Mouse (Mus musculus) heart, embryonic 11.5 days (tissue): ENCODE results near the gene Fbrsl1. TPM values are rescaled to one million over a fixed set of nuclear protein-coding genes. Genes with fewer than 3 reads are reported as not detected.

Experiments
- ATAC-seq: fragments of 200-750 bp; cut with Nextera tagmentation; replicated peaks from 2 replicates; pipeline ENCODE4 v1.8.0; 2017; ENCODE audit warnings: moderate library complexity; ENCODE audit not compliant: insufficient number of reproducible peaks, low FRiP score, low TSS enrichment
- H3K27ac ChIP-seq: fragments of 300-500 bp; sonication (generic); 2 replicates; pipeline ENCODE4 v1.5.1; 2014; ENCODE audit warnings: mild to moderate bottlenecking, low read depth, low read length
- H3K27me3 ChIP-seq: fragments of 300-500 bp; sonication (generic); 2 replicates; pipeline ENCODE4 v1.6.1; 2014; ENCODE audit warnings: mild to moderate bottlenecking, low read length, mixed read lengths; ENCODE audit not compliant: control insufficient read depth, insufficient read depth
- H3K36me3 ChIP-seq: fragments of 300-500 bp; sonication (generic); 2 replicates; pipeline ENCODE4 v1.6.1; 2014; ENCODE audit warnings: mild to moderate bottlenecking, low read length, moderate library complexity, mixed read lengths; ENCODE audit not compliant: control insufficient read depth, insufficient read depth
- H3K4me1 ChIP-seq: fragments of 300-500 bp; sonication (generic); 2 replicates; pipeline ENCODE4 v1.6.1; 2014; ENCODE audit warnings: low read length; ENCODE audit not compliant: control insufficient read depth, insufficient read depth
- H3K4me2 ChIP-seq: fragments of 300-500 bp; sonication (generic); 2 replicates; pipeline ENCODE4 v1.6.1; 2014; ENCODE audit warnings: mild to moderate bottlenecking, moderate library complexity
- H3K4me3 ChIP-seq: fragments of 300-500 bp; sonication (generic); 2 replicates; pipeline ENCODE4 v1.5.1; 2014; ENCODE audit warnings: low read depth, low read length
- H3K9ac ChIP-seq: fragments of 300-500 bp; sonication (generic); 2 replicates; pipeline ENCODE4 v1.6.1; 2014; ENCODE audit warnings: mild to moderate bottlenecking, low read depth, low read length, moderate library complexity
- H3K9me3 ChIP-seq: fragments of 300-500 bp; sonication (generic); replicated peaks from 2 replicates; pipeline ENCODE4 v1.6.1; 2016; ENCODE audit warnings: low read length; ENCODE audit not compliant: control insufficient read depth
- WGBS: fragments of 180-500 bp; shearing (Covaris S2); extraction: QIAGEN DNeasy Blood & Tissue Kit; methylation state at CpG from one replicate; pipeline ENCODE4 v1.1.7; 2014; ENCODE audit not compliant: insufficient replicate concordance; 5-methylcytosine and 5-hydroxymethylcytosine counted together
- polyA plus RNA-seq: library from polyadenylated mRNA; unstranded; fragments of >200 nt; fragmentation: Nextera tagmentation; extraction: Ambion mirVana; gene quantifications from 2 replicates; pipeline ENCODE4 v1.2.1, GENCODE M21; 2014

Gene Fbrsl1
- polyA plus RNA-seq, 1 experiment from 2014 or later = 8.1 TPM

GRCm38 (mm10) chr5:110313127-110313526, 135.2 kb downstream of the Fbrsl1 start:
- H3K4me2 ChIP-seq = no peak overlapping the region
- no peaks in the 10 kb centered on the region for H3K4me1 ChIP-seq
- ATAC-seq = no peak
- no peak overlapping the region for H3K9ac ChIP-seq
- no peak overlapping the region for H3K27ac ChIP-seq
- H3K27me3 ChIP-seq = no peaks in the 10 kb centered on the region
- H3K9me3 ChIP-seq = no peaks in the 10 kb centered on the region
- H3K4me3 ChIP-seq = no peak overlapping the region
- H3K36me3 ChIP-seq = peaks cover 24% of the 10 kb centered on the region
- WGBS = 93% methylated on average over 3 of the region's 3 CpGs

Other genes with a start within 250 kb of the Fbrsl1 start
- 24.8 and 28.7 TPM in 2 replicates for gene Ankle2, start 217.5 kb downstream of the Fbrsl1 start, polyA plus RNA-seq
- gene Pgam5, start 178.6 kb downstream of the Fbrsl1 start, polyA plus RNA-seq = 55.4 and 64.6 TPM in 2 replicates
- gene Pxmp2, start 162.3 kb downstream of the Fbrsl1 start, polyA plus RNA-seq = 15.1 and 18.0 TPM in 2 replicates
- 21.2 and 25.7 TPM in 2 replicates for gene Pole, start 162.2 kb downstream of the Fbrsl1 start, polyA plus RNA-seq
- 0.27 TPM in 1 of 2 replicates, not detected in the other for gene P2rx2, start 105.3 kb downstream of the Fbrsl1 start, polyA plus RNA-seq
- not detected in 2 replicates for gene Lrcol1, start 103.8 kb downstream of the Fbrsl1 start, polyA plus RNA-seq
- gene Galnt9, start 95.9 kb upstream of the Fbrsl1 start, polyA plus RNA-seq = not detected in 2 replicates
- 35.8 and 41.7 TPM in 2 replicates for gene Noc4l, start 204.9 kb upstream of the Fbrsl1 start, polyA plus RNA-seq
- 18.0 and 22.0 TPM in 2 replicates for gene Ddx51, start 204.9 kb upstream of the Fbrsl1 start, polyA plus RNA-seq